ENCODE assay signal across 8 mouse cellular contexts in the genomic region with DNA sequence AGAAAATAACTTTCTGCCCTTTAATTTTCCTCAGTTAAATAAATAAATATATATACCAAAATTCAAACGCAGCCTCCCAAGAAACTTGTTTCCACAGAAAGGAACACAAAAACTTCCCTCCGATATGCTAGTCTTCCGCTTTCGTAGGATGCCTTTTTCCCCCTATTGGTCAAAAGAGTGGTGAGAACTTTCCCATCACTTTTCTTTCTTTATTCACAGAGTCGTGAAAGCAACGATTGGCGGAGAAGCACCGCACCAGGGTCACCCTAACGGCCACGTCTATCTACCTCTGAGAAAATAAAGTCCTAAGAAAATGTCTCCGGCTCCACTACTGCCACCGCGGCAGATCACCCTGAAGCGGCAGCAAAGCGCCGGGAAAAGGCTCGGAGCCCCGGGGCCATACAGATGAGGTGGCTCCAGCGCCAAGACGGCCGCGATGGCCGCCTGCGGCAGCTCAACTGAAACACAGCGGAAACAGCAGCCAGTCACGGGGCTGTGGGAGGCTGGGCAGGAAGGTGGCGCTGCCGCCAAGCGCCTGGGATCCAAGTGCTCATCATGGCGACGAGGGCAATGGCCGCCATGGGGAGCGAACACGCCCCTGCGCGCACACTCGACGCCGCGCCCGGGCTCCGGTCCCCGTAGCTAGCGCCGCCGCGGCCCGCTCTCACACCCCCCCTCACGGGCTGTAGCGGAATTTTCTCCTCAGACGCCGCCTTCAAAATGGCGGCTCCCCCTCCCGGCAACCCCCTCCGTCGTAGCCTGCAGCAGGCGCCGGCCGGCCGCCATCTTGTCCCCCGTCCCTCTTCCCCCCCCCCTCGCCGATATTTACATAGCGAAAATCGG. TPM values are rescaled to one million over a fixed set of nuclear protein-coding genes. Genes with fewer than 3 reads are reported as not detected.
DNase-seq lines count a peak whose midpoint lies in the region; ATAC-seq lines count a peak whose summit lies in the region.

No protein-coding gene starts in this region.

- WGBS in hindbrain, embryonic 14.5 days: 17% methylated on average over 27 of the region's 65 CpGs

- peak overlapping the region; percentile 99 for H3K27ac ChIP-seq in hindbrain, embryonic 14.5 days

- H3K9me3 ChIP-seq in hindbrain, embryonic 14.5 days (ENCODE audit: control insufficient read depth, low read length): no peaks in the 10 kb centered on the region

- H3K4me2 ChIP-seq in hindbrain, embryonic 14.5 days (replicated peaks): peak overlapping the region; percentile 61

- no peaks in the 10 kb centered on the region for H3K4me1 ChIP-seq in hindbrain, embryonic 14.5 days (replicated peaks; ENCODE audit: control insufficient read depth, insufficient read depth, low read length)

- H3K36me3 ChIP-seq in hindbrain, embryonic 14.5 days (replicated peaks; ENCODE audit: control insufficient read depth, insufficient read depth): no peaks in the 10 kb centered on the region

- peak; percentile 86 for DNase-seq in T-cell, adult 2 months (ENCODE audit: low spot score)
- DNase-seq in cerebellum, postnatal 25 days: peak; percentile 83 to 88
- peak; percentile 61 to 65 for DNase-seq in frontal cortex, postnatal 25 days (ENCODE audit: low spot score in 2 of 2)
- peak; percentile 76 for DNase-seq in hindbrain, embryonic 14.5 days (ENCODE audit: low spot score)
- DNase-seq in left cerebral cortex, adult 11 months (ENCODE audit: low spot score): peak; percentile 73
- peak; percentile 86 for DNase-seq in lung, postnatal 36 days
- peak; percentile 86 for DNase-seq in retina, embryonic 14.5 days (ENCODE audit: low spot score)
- peak; percentile 87 for DNase-seq in thymus, postnatal 4 days

- peak overlapping the region; percentile 56 for H3K4me3 ChIP-seq in hindbrain, embryonic 14.5 days (replicated peaks; ENCODE audit: low read length)

- peak overlapping the region; percentile 88 for H3K9ac ChIP-seq in hindbrain, embryonic 14.5 days

- peak; percentile 91 for ATAC-seq in hindbrain, embryonic 14.5 days (ENCODE audit: low FRiP score)

- peaks cover 61% of the 10 kb centered on the region for H3K27me3 ChIP-seq in hindbrain, embryonic 14.5 days (ENCODE audit: control insufficient read depth, insufficient read depth, low read length)

RNA-seq across cellular contexts. Expression of gene Zfx, which starts 1.4 kb away (rescaled TPM):
- 22.6 and 26.0 TPM in 2 replicates for polyA plus RNA-seq in hindbrain, embryonic 14.5 days (2014; fragmentation: Nextera tagmentation; extraction: Ambion mirVana)

Comparison
In these comparisons a context has a peak if more than half of its experiments do, and no peak if none do; other contexts are left out.
1. Peak in every context shown above with its lines: DNase-seq, ATAC-seq, H3K4me3 ChIP-seq and H3K27ac ChIP-seq.